Mouse (Mus musculus): ENCODE data around the gene Lonrf2.

The Lonrf2 gene

GRCm38 (mm10) chr1:38769920-38770319, 66.6 kb downstream of the Lonrf2 start:
- DNase-seq (ENCODE audit: low spot score in 2 of 2): no peak

- DNase-seq (ENCODE audit: low spot score in 2 of 2): peak; percentile 17 to 51
These were observed 68.7 kb downstream of the Lonrf2 start for GRCm38 (mm10) chr1:38767812-38768211.

- peak; percentile 20 to 23 for DNase-seq (ENCODE audit: low spot score in 2 of 2)
These were observed 69.6 kb downstream of the Lonrf2 start for GRCm38 (mm10) chr1:38766661-38767572.

- DNase-seq (ENCODE audit: low spot score in 2 of 2): no peak
These were observed 70.3 kb downstream of the Lonrf2 start for GRCm38 (mm10) chr1:38766254-38766653.

GRCm38 (mm10) chr1:38763960-38764613, 72.4 kb downstream of the Lonrf2 start:
- DNase-seq (ENCODE audit: low spot score in 2 of 2): no peak

- DNase-seq (ENCODE audit: low spot score in 2 of 2): no peak
These were observed 76.1 kb downstream of the Lonrf2 start for GRCm38 (mm10) chr1:38760424-38760823.

- no peak for DNase-seq (ENCODE audit: low spot score in 2 of 2)
These were observed 78.6 kb downstream of the Lonrf2 start for GRCm38 (mm10) chr1:38757791-38758403.

- DNase-seq (ENCODE audit: low spot score in 2 of 2): no peak
These were observed 92.6 kb downstream of the Lonrf2 start for GRCm38 (mm10) chr1:38743863-38744262.
